Mouse (Mus musculus): ENCODE results near the gene Nr5a2.
A peak's percentile ranks its signal among the peaks of the same experiment; 100 is the strongest.

Gene Nr5a2

GRCm38 (mm10) chr1:136909494-136910037 lies 50.7 kb downstream of the Nr5a2 start:
- no peak for DNase-seq

GRCm38 (mm10) chr1:136898130-136898529 lies 62.1 kb downstream of the Nr5a2 start:
- no peak for DNase-seq

- no peak for DNase-seq
Measured at GRCm38 (mm10) chr1:136896351-136896750, 63.9 kb downstream of the Nr5a2 start.

GRCm38 (mm10) chr1:136895877-136896276 lies 64.4 kb downstream of the Nr5a2 start:
- no peak for DNase-seq

GRCm38 (mm10) chr1:136894753-136895152 lies 65.5 kb downstream of the Nr5a2 start:
- no peak for DNase-seq

GRCm38 (mm10) chr1:136893162-136893561 lies 67.1 kb downstream of the Nr5a2 start:
- DNase-seq: no peak

GRCm38 (mm10) chr1:136890439-136890838 lies 69.8 kb downstream of the Nr5a2 start:
- no peak for DNase-seq

- DNase-seq: no peak
Measured at GRCm38 (mm10) chr1:136888704-136889103, 71.5 kb downstream of the Nr5a2 start.

- DNase-seq: no peak
Measured at GRCm38 (mm10) chr1:136886678-136887077, 73.6 kb downstream of the Nr5a2 start.

GRCm38 (mm10) chr1:136883458-136884174 lies 76.6 kb downstream of the Nr5a2 start:
- no peak for DNase-seq

GRCm38 (mm10) chr1:136880260-136880659 lies 80.0 kb downstream of the Nr5a2 start:
- no peak for DNase-seq

- DNase-seq: no peak
Measured at GRCm38 (mm10) chr1:136875006-136875405, 85.2 kb downstream of the Nr5a2 start.

GRCm38 (mm10) chr1:136868955-136869354 lies 91.3 kb downstream of the Nr5a2 start:
- no peak for DNase-seq

- no peak for DNase-seq
Measured at GRCm38 (mm10) chr1:136868285-136868684, 92.0 kb downstream of the Nr5a2 start.

GRCm38 (mm10) chr1:136866481-136867092 lies 93.7 kb downstream of the Nr5a2 start:
- peak in 1 of 2 experiments; percentile 10 for DNase-seq

GRCm38 (mm10) chr1:136863209-136863608 lies 97.0 kb downstream of the Nr5a2 start:
- peak in 1 of 2 experiments; percentile 32 for DNase-seq

GRCm38 (mm10) chr1:136859454-136859853 lies 100.8 kb downstream of the Nr5a2 start:
- DNase-seq: peak in 1 of 2 experiments; percentile 24

- DNase-seq: peak; percentile 9 to 21
Measured at GRCm38 (mm10) chr1:136858724-136859123, 101.5 kb downstream of the Nr5a2 start.

GRCm38 (mm10) chr1:136856104-136856503 lies 104.1 kb downstream of the Nr5a2 start:
- no peak for DNase-seq

- no peak for DNase-seq
Measured at GRCm38 (mm10) chr1:136848791-136849190, 111.5 kb downstream of the Nr5a2 start.

- no peak for DNase-seq
Measured at GRCm38 (mm10) chr1:136846081-136846480, 114.2 kb downstream of the Nr5a2 start.

GRCm38 (mm10) chr1:136845341-136845740 lies 114.9 kb downstream of the Nr5a2 start:
- no peak for DNase-seq

- no peak for DNase-seq
Measured at GRCm38 (mm10) chr1:136840512-136840911, 119.7 kb downstream of the Nr5a2 start.

- DNase-seq: peak in 1 of 2 experiments; percentile 15
Measured at GRCm38 (mm10) chr1:136839202-136839601, 121.0 kb downstream of the Nr5a2 start.

Measured in lung, postnatal 4 days (tissue).